Mouse (Mus musculus) c-Kit-positive CD71-negative TER-119-negative erythroid progenitor cells, embryonic 14.5 days (primary cell): ENCODE measurements around the gene Atp13a1.

Source experiments
- DNase-seq: peaks from one replicate; pipeline ENCODE4 v3.0.0-alpha.2; 2013; ENCODE audit warnings: low read depth

Atp13a1 gene

DNA sequence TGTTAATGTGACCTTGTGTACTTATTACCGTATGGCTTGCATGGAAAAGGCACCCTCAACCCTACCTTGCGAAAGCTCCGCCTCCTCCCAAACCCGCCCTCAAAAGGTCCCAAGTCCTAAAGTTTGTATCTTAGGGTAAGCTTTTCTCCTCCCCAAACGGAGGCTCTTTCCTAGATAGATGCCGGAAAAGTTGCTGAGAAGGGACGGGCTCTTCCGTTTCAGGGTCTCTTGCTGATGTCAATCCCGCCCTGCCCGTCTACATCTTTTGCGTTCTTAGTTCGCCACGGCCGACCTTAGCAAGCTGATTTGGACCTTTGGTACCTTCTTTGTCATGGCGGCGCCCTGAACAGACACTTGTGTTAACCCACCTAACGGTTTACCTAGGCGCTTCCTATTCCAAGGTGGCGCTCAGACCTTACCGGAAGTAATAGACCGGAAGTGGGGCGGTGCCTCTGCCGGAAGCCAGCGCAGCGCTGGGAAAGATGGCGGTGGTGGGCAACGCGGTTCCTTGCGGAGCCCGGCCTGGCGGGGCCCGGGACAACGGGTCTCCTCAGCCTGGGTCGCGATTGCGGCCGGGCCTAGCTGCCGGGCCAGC, at the start of gene Atp13a1, which contains the start of gene Zfp866:
Gene Atp13a1, plus strand, starts transcription at position 391 of the 595 bp plus-strand sequence.
Gene Zfp866, minus strand, starts transcription at position 406 of the 595 bp plus-strand sequence.
- peak; percentile 84 for DNase-seq

DNA sequence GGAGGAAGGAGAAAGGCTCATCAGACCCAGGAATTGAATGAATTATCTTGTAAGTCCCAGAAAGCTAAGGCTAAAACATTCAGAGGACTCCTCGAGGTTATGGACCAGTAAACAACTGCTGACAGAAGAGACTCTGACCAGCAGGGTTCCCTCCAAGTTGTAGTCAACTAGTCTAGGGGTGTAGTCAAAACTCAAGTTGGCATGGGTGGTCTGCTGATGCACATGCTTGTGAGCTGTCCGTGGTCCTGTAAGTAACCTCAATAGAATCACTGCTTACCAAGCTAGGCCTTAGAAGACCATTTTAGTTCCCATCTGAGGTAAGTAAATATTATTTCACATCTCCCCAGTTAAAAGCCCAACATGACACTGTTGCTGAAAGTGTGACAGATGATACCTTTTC, 49.7 kb upstream of the Atp13a1 start:
- DNase-seq, result peak; percentile 12

DNA sequence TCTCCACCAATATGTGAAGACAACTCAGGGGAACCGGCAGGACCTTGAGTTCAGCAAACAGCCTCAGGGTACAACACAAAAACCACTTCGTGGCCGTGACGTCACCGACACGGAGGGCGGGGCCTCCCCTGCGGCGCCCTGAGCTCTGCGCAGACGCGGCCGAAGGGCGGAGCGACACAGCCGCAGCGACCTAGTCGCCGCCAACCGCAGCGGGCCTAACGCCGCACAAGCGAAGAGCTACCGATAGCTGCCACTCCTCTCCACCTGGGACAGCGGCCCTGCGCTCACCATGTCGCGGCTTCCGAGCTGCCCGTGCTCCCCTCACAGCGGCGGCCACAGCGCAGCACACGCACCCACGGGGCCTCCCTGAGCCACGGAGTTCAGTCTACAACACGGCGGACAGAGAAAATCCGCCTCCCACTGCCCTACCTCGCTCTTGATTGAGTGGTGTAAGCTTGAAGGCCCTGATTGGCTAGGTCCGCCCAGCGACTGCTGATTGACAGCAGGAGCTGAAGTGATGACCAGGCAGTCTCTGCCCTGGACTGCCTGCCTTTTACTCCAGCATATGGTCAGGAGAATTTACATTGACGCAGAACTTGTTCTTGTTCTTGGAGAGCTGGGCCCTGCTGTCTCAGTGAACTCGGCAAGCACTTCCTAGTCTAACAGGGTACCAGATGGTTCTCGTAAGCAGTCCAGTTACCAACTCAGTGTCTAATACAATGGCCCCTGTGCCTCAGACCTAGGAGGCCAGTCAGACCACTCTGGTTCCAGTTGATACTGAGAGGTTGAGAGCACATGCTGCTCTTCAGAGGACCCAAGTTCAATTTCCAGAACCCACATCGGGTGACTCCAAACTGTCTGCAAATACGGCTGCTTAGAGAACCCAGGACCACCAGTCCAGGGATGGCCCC, 41.2 kb upstream of the Atp13a1 start, which contains the start of gene Zfp963:
Gene Zfp963, minus strand, starts transcription at position 427 of the 911 bp plus-strand sequence.
- peak; percentile 90 for DNase-seq

DNA sequence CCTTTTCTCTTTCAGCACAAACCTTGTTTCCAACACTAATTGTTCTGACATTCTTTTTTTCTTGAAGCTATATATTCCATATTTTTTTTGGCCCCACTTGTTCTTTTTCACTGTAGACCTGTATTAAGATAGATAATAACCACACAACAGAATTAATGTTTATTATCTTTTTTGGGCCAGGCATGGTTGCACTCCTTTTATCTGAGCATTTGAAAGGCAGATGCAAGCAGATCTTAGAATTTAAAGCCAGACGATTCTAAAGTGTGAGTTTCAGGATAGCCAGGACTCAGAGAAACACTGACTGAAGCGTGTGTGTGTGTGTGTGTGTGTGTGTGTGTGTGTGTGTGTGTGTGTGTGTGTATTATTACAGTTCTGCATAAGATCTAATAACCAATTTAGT, 38.5 kb upstream of the Atp13a1 start:
- no peak for DNase-seq

DNA sequence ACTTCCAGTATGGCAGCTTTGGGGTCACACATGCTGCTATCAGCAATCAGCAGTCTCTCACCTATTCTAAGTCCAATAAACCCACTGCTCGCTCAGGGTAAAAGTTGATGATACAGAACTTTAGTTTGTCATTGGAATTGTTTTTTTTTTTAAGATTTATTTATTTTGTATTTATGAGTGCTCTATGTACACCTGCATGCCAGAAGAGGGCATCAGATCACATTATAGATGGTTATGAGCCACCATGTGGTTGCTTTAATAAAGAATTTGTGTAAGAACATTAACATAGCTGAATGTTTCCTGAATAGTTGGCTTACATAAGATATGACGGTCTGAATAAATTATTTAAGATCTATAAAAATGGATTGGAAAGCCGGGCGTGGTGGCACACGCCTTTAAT, 32.6 kb upstream of the Atp13a1 start:
- no peak for DNase-seq

DNA sequence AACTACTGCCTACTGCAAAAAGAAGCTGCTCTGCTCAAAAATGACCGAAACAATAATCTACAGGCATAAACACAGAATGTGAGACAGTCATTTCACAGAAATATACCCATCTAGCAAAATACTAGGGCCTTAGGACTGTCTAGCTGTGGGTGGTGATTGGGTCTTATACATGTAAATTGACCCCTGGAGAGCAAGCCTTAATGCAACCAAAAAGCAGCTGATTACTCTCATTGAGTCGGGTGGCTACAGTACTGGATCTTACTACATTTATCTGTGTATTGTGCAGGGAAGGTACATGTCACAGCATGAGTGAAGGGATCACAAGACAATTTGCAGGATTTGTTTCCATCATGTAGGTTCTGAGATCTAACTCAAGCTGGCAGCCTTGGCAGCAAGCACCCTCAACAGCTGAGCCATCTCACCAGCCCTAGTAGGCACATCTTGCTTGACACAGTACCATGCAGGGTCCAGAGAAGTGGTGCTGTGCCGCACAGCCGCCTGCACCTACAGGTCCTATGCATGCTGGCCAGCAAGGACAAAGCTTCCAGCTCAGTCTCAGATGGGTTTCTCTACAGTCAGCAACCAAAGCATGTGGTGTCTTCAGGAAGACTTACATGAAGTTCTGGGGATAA, 29.0 kb upstream of the Atp13a1 start:
- DNase-seq, result no peak

DNA sequence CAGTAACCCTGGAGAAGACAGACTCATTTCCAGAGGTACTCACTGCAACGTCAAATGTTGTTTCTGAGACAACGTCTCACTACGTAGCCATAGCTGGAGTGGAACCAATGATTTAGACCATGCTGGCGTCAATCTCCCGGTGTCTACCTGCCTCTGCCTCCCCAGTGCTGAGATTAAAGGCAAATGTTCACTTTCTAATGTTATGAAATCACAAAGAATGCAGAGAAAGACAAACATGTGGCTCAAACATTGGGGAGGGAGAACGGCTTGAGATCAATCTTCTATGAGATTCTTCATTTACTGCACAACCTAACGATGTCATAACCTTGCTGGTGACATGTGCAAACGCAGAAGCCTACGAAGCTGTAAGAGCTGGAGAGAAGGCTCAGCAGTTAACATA, 19.7 kb upstream of the Atp13a1 start:
- no peak for DNase-seq

DNA sequence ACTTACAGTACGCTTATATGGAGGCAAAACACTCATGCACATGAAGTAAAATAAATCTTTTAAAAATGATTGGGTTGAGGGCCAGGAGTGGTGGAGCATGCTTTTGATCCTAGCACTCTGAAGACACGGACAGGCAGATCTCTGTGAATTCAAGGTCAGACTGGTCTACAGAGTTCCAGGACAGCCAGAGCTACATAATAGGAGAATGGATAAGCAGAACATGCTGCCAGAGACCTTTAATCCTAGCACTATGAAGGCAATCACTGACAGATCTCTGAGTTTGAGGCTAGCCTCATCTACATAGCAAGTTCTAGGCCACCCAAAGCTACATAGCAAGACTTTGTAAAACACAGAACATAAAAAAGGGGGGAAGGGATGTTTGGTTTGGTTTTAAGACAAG, 18.9 kb upstream of the Atp13a1 start:
- no peak for DNase-seq

DNA sequence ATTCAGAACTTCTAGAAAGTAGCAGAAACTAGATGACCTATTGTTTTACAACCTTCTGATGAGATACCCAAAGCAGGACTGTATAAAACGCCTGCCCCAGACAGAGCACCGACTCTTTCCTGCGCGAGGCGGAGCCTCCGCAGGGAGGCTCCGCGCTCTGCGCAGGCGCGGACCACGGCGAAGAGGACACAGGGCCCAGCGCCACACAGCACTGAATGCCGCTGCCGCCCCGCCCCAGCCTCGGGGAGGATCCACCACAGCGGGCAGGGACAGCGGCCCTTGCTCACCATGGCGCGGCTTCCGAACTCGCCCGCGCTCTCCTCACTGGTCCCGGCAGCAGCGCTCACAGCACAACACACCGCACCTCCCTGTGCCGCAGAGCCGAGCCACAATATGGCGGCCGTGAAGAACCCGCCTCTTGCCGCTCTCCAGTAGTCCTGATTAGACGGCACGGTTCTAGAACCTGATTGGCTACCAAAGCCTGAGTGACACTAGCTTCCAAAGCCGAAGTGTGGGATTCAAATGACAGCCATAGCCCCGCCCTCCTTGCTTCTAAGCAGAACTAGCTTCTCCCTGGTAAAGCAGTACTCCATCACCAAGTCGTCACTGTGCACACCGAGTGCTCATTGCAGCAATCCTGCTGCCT, 16.3 kb upstream of the Atp13a1 start, which contains the start of gene Gm20422:
Gene Gm20422, minus strand, starts transcription at position 384 of the 646 bp plus-strand sequence.
- peak; percentile 93 for DNase-seq

DNA sequence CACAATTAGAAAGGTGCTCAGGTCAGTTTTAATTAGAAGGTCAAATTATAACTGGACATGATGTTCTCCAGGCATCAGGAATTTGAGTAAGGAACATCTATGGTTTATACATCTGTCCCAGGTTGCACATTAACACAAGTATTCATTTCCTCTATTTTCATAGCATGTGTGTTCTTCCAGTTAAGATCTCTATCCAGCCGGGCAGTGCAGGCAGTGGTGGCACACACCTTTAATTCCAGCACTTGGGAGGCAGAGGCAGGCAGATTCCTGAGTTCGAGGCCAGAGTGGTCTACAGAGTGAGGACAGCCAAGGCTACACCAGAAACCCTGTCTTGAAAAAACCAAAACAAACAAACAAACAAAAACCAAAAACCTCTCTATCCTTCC, 15.8 kb upstream of the Atp13a1 start:
- no peak for DNase-seq

DNA sequence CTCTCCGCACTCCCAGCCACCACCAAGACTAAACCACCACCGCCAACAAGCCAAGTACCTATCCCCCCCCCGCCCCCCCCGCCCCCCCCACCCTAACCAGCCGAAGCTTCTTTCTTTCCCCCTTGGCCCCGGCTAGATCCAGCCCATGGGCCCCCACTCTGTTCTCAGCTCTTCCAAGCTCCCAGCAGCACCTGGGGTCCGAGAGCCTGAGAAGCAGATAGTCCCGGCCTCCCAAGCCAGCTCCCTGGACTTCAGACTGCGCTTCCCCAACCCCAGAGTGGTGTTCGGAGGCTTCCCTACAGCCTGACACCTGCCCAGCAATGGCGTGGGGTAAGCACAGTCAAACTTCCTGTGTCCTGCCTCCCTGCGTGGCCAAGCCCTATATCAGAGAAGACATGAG, 13.9 kb upstream of the Atp13a1 start:
- DNase-seq, result no peak

DNA sequence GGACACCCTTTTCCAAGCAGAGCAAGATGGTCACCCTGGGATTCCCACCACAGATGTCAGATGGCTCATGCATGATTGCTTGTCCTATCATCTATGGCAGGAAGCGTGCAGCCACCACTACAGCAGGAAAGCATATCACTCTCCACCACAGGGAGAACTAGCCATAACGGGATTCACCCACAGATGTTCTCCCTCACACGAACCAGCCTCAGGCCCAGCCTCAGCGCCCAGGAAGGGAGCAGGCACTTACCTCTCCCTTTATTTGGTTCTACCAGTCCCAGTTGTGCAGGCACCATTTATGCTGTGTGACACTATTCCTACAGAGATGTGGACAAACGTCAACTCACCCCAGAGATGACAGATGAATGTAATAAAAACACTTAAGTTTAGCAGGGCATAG, 1.9 kb upstream of the Atp13a1 start:
- DNase-seq, result no peak

DNA sequence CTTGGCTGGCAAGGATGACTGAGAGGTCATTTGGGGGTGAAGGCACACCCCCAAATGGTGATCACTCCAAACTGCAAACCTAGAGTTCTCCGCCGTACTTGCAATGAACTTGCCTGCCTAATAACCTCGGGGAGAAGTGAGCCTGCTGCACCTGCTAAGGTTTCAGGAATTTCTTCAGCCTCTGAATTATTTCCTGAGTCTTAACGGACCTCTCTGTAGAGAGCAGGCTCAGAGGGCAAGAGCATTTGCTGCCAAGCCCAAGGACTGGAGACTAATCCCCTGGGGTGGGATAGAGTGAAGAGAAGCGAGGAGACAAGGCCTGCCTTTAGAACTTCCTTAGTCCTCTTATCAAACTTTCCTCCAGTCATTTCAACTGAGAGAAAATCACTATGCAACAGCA, 1.2 kb upstream of the Atp13a1 start:
- no peak for DNase-seq

DNA sequence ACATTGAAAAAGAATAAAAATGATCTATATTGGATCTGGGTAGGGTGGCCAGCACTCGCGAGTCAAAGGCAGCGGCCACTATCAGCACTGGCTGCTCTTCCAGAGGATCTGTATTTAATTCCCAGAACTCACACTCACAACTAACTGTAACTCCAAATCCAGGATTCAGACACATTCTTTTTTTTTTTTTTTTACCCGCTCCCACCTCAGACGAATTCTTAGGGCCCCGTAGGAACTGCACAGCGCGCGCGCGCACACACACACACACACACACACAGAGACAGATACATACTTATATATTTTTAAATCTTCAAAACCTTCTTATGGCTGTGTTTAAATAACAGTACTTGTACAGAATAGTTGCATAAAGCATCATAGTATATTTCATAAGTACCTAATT, 599 bp upstream of the Atp13a1 start:
- DNase-seq, result no peak

DNA sequence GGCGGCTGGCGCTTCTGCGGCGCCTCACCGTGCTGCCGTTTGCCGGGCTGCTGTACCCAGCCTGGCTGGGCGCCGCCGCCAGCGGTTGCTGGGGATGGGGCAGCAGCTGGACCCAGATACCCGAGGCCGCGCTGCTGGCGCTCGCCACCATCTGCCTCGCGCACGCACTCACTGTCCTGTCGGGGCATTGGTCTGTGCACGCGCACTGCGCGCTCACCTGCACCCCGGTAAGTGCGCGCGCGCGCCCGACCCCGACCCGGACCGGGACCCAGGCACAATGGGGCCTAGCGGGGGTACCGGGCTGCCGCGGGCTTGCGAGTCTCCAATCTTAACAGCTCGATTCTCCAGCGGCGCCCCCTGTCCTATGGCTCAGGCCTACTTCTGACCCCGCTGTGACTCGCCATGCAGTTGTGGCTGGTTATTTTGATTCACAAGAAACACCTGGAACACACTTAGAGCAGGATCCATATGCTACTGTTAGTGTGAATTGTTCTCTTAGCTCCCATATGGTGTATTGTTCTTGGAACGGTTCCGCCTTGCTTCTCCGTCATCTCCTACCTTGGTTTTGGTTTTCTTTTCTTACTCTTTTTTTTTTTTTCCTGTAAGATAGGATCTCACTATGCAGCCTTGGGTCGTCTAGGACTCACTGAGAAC, 579 bp downstream of the Atp13a1 start:
- DNase-seq, result no peak

DNA sequence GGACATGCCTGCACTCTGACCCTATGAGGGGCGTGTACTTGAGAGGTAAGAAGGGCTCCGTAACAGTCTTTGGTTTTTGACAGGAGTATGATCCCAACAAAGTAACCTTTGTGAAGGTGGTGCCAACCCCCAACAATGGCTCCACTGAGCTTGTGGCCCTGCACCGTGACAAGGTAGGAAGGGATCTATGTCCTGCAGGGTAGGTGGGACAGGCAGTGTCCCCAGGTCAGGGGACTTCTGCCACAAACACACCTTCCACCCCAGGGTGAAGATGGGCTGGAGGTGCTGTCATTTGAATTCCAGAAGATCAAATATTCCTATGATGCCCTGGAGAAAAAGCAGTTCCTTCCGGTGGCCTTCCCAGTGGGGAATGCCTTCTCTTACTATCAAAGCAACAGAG, 2.7 kb downstream of the Atp13a1 start:
- DNase-seq, result no peak

DNA sequence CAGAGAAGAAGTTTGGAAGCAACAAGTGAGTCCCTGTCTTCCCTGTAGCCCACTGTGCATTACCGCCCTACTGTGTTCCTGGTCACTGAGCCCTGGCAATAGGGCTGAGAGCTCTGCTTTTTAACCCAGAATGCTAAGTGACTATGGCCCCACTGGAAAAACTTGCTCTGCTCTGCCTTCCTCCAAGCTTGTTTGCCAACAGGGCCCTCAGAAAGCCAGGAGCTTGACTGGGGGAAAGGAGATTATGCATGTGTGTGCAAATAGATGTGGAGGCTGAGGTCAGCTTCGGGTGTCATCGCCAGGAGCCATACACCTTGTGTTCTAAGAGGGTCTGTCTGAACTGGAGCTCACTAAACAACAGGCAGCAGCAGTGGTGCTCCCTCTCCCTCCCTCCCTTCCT, 3.1 kb downstream of the Atp13a1 start:
- DNase-seq, result no peak

DNA sequence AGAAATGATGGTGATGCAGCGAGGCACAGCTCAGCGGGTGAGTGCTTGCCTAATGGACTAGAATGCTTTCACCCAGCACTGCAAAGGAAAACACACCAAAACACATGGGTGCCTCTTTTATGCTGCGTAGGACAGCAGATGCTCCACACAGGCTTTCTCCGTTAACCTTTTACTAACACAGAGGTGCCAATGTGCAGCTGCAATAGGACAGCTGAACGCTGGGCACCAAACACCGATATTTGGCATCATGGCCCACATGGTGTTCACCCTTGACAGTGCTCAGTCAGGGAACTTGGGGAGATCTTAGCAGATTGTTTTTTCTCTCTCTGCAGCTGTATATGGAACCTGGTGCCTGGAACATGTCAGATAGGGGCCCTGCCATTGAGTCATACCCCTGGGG, 3.9 kb downstream of the Atp13a1 start:
- no peak for DNase-seq

DNA sequence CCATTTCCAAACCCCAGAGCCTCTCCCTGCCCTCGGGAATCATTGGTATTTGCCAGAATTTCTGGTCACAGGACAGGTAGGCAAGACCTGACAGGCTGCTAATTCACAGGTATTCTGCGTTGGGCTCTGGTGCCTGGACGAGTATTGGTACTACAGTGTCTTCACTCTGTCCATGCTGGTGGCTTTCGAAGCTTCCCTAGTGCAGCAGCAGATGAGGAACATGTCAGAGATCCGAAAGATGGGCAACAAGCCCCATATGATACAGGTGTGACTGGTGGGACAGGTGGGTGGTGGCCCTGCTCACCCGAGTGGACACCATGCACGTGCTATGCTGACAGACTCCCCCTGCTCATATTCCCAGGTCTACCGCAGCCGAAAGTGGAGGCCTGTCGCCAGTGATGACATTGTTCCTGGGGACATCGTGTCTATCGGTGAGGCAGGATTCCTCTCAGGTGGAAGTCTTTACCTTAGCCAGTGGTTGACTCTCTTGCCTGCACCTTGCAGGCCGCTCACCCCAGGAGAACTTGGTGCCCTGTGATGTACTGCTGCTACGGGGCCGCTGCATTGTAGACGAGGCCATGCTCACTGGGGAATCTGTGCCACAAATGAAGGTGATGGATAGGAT, 5.9 kb downstream of the Atp13a1 start:
- DNase-seq, result no peak

DNA sequence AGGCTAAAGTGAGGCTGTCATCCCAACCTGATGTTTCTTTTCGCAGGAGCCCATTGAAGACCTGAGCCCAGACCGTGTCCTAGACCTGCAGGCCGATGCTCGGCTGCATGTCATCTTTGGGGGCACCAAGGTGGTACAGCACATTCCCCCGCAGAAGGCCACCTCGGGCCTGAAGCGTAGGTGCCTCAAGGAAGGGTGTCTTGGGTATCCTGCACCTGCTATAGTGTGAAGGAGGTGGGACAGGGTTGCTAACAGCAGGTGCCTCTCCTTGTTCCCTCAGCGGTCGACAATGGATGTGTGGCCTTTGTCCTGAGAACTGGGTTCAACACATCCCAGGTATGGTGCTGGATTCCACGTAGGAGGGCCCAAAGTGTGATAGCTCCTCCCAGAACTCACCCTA, 6.7 kb downstream of the Atp13a1 start:
- no peak for DNase-seq

DNA sequence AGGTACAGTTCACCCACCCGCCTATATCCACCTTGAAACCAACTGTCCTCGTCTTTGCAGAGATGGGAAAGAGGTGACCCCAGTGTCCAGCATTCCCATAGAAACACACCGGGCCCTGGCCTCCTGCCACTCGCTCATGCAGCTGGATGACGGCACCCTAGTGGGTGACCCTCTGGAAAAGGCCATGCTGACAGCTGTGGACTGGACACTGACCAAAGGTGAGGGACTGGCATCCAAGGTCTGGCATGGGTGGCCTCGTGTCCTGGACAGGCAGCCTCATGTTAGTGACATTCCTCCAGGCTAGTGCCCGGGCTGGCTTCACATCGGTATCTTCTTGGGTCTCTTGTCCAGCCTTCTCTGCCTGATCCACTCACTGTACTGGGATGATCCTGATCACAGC, 8.3 kb downstream of the Atp13a1 start:
- no peak for DNase-seq
